Mouse (Mus musculus) hindlimb bud, embryonic 11.5 days (tissue): ENCODE measurements at regions not wholly inside any gene's neighbourhood (a gene's known extent, or its start where the extent isn't known, plus 50 kb on each side); places are given as distances from the start of the nearest gene placed in this dataset.

ENCODE experiments used
- DNase-seq: peaks from one replicate; pipeline ENCODE4 v3.0.0-alpha.2; 2012; ENCODE audit warnings: low read depth, low spot score; ENCODE audit errors: extremely low spot score

GRCm38 (mm10) chr9:120808741-120809425 is 120.1 kb upstream of the Ctnnb1 start:
- DNase-seq = no peak

- DNase-seq = no peak
Measured at GRCm38 (mm10) chr9:120811522-120811921, 117.5 kb upstream of the Ctnnb1 start.

GRCm38 (mm10) chr9:120812667-120813210 is 116.3 kb upstream of the Ctnnb1 start:
- no peak for DNase-seq

- no peak for DNase-seq
Measured at GRCm38 (mm10) chr9:120814286-120814685, 114.7 kb upstream of the Ctnnb1 start.

GRCm38 (mm10) chr9:120818726-120819317 is 110.2 kb upstream of the Ctnnb1 start:
- no peak for DNase-seq

GRCm38 (mm10) chr9:120820892-120821291 is 108.1 kb upstream of the Ctnnb1 start:
- DNase-seq = no peak

- DNase-seq = no peak
Measured at GRCm38 (mm10) chr9:120823397-120823796, 105.6 kb upstream of the Ctnnb1 start.

GRCm38 (mm10) chr9:120826266-120826665 is 102.8 kb upstream of the Ctnnb1 start:
- DNase-seq = no peak

GRCm38 (mm10) chr9:120830526-120830925 is 98.5 kb upstream of the Ctnnb1 start:
- DNase-seq = no peak

- no peak for DNase-seq
Measured at GRCm38 (mm10) chr9:120834166-120834565, 94.8 kb upstream of the Ctnnb1 start.

GRCm38 (mm10) chr9:120835621-120836020 is 93.4 kb upstream of the Ctnnb1 start:
- no peak for DNase-seq

- DNase-seq = no peak
Measured at GRCm38 (mm10) chr9:120837431-120838150, 91.4 kb upstream of the Ctnnb1 start.

GRCm38 (mm10) chr9:120843753-120844152 is 85.3 kb upstream of the Ctnnb1 start:
- no peak for DNase-seq

GRCm38 (mm10) chr9:120845538-120845937 is 83.5 kb upstream of the Ctnnb1 start:
- no peak for DNase-seq

GRCm38 (mm10) chr9:120847649-120848048 is 81.4 kb upstream of the Ctnnb1 start:
- no peak for DNase-seq

- DNase-seq = no peak
Measured at GRCm38 (mm10) chr9:120848962-120849361, 80.1 kb upstream of the Ctnnb1 start.

GRCm38 (mm10) chr9:120850092-120850491 is 78.9 kb upstream of the Ctnnb1 start:
- no peak for DNase-seq

- no peak for DNase-seq
Measured at GRCm38 (mm10) chr9:120851914-120852313, 77.1 kb upstream of the Ctnnb1 start.

- no peak for DNase-seq
Measured at GRCm38 (mm10) chr9:120852572-120852971, 76.4 kb upstream of the Ctnnb1 start.

GRCm38 (mm10) chr9:120853032-120853597 is 75.9 kb upstream of the Ctnnb1 start:
- no peak for DNase-seq

- DNase-seq = no peak
Measured at GRCm38 (mm10) chr9:120854351-120854750, 74.7 kb upstream of the Ctnnb1 start.
